Mouse (Mus musculus) cerebellum, postnatal 10 days (tissue): ENCODE data around the gene Bri3.
A peak's percentile ranks its signal among the peaks of the same experiment; 100 is the strongest.

Experiments
- DNase-seq, 2 experiments: peaks; one replicate each; pipeline ENCODE4 v3.0.0; 2021; ENCODE audit warnings: mixed read lengths in 2 of 2

Bri3 gene

DNA sequence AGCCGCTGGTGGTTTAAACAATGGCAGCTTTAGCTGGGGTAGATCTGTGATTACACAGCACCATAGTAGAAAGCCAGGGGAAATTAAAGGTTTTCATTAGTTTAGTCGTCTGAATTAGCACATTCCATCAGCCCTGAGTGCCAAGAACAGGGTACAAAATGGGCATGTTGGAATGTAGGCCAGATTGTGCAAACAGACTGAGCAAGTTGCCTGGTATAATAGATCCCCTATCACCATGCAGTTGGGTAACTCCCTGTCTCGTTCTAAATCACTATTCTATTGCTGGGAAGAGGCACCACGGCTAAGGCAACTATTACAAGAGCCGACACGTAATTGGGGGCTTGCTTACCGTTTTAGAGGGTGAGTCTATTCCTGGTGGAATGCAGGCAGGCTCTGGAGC is 9.5 kb upstream of the Bri3 start:
- no peak for DNase-seq

DNA sequence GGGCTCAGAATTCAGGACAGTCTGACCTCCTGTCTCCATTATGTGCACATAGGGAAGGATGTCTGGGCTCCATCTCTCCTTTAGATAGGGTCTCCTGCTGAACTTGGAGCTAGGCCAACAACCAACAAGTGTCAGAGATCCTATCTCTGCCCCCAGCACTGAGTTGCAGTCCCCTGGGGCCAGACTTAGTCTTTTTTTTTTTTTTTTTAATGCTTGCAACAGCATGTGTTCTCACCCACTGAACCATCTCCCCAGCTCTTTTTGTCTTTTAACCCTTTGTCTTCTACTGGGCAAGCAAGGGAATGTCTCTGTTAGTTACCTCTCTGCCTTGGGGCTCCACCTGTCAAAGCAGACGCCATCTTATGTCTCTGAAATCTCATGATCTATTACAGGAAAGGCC is 5.3 kb upstream of the Bri3 start:
- no peak for DNase-seq

DNA sequence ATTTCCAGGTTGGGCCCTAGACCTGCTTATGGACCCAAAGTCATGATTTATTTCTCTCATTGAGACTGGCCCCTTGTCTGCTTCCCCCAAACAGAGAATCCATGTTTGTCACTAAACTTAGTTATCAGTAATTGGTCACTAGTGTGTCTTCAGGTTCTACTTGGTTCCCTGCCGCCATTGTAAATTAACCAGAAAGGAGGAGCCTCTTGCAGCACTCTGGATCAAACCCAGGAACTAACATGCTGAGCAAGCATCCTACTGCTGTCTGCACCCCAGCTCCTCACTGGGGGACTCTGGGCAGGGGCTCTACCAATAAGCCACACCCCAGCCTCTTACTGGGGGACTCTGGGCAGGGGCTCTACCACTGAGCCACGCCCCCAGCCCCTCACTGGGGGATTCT is 1.4 kb downstream of the Bri3 start:
- DNase-seq: no peak

DNA sequence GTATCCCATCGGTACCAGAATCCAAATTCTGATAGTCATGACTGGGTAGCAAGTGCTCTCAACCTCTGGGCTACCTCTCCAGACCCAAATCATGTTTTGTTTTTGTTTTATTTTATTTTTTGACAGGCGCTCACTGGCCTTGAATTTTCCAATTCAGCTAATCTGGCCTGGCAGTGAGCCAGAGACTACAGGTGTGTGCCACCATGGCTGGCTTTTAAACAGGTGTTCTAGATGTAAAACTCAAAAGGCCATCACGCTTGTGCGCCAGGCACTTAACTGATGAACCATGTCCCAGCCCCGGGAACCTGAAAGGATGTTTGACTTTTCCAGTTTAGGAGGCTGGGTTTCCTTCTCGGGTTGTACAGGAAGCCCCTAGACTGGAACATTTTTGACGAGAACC is 2.4 kb downstream of the Bri3 start:
- no peak for DNase-seq

DNA sequence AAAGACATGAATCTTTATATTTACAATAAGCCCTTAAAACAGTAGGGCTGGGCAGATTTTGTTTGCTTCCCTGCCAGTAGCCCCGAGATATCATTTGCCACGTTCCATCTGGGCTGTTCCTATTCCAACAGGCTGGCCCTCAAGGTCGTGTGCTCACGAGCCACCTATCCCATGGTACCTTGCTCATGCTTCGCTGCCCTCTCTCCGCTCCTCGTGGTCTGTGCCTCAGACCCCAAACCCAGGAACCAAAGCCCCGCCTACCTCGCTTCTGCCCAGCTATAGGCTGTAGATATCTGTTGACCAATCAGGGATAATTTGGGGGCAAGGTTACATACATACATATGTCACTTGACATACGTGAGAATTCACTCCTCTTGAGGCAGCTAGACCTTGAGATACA is 3.1 kb downstream of the Bri3 start:
- DNase-seq: no peak

DNA sequence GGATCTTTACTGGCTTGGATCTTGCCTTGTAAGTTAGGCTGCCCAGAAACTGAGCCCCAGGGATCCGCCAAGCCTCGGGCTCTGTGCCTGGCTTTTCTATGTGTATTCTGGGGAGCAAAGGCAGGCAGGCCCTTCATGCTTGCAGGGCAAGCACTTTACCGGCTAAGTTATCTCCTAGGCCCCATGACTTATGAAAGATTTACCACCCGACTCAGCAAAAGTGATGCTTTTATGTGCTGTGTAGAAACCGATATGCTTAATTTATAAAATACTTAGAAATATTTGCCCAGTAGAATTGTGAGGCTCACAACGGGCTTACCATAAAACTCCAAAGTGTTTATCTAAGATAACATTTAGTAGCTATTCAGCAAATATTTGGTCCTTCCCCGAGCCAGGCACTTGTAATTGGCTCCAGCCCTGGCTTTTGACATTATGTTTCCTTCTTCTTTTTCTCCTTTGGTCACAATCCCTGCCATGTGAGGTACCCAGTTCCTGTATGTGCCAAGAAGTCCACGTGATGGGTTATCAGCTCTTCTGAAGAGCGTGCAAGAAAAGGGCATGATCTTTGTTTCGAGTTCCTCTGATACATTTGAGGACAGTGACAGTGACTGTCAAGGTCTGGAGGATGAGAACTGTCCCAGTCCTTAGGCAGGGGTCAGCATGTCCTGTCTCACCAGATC is 3.8 kb downstream of the Bri3 start:
- no peak for DNase-seq

DNA sequence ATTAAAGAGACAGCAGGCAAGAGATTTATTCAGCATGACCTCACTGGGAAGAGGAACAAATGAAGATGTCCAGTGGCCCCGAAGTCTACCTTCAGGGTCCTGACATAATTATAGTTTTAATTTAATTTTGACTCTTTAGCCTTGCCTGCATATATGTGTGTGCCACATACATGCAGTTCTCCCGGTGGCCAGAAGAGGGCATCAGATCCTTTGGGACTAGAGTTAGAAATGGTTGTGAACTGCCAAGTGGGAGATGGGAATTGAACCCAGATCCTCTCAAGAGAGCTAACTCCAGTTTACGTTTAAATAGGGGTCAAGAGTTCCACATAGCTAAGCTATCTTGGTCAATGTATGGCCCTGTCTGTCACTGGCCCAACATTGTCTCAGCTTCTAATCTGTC is 5.6 kb downstream of the Bri3 start:
- DNase-seq: no peak

DNA sequence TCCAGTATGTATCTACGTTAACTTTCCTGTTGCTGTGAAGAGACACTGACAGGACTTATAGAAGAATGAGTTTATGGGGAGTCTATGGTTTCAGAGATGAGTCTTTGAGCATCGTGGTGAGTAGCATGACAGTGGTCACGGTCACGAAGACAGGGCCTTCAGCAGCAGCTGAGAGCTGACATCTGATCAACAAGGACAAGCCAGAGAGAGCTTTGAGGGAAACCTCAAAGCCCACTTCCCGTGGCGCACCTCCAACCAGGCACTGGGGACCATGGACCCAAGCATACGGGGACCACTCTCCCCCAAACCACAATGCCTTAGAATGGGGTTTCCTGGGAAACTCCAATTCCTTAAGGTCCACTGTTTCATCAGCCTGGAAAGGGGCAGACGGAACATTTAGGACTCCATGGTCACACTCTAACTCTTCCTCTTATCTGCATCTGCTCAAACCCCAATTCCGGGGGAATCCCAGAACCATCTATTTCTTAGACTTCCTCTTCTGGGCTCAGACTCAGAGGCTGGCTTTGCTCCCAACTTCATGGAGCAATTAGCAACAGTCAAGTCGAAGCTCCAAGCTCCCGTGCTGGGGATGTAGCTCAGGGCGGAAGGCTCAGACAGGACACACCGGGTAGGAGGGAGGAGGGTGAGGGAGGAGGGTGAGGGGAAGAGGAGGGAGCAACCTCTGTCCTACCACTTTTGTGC is 7.8 kb downstream of the Bri3 start:
- DNase-seq: no peak

DNA sequence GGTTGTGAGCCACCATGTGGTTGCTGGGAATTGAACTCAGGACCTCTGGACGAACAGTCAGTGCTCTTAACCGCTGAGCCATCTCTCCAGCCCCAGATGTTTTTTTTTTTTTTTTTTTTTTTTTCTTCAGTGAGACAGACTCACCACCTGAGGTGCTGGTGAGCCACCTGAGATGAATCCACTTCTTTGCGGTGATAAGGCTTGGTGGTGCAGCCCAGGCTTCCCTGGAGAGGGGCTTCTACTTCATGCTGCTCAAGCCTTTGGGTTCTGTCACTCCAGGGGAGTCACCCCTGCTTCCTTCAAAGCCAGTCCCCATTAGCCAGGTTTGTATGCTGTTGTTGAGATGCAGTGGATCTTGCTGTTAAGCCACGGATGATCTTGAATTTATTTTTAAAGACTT is 9.0 kb downstream of the Bri3 start:
- DNase-seq: no peak

DNA sequence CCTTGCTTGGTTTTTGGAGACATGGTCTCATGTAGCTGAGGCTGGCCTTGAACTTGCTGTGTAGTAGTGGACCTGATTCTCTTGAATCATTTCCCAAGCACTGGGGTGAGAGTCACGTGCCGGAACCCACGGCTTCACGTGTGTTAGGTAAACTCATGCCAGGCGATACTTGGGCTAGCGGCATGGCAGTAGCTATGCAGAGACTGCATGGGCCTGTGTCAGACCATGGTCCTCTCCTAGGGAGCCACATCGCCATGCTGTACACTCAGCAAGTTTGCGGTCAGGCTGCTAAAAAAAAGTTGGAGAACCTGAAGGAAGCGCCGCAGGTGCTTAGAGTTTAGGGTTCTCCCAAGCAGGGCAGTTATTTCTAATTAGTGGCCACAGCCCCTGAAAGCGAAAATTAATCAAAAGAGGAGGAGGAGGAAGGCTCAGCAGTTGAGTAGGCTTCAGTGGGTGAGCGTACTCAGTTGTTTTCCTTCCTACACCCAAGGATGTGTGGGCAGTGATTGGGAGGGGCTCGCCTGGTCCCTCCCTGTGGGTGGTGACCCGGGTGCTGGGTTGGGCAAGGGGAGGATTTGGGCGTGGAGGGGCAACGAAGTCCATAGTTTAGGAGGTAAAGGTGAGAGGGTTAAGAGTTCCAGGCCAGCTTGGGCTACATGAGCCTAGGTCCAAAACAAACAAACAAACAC is 10.0 kb downstream of the Bri3 start:
- peak in 1 of 2 experiments; percentile 44 for DNase-seq

DNA sequence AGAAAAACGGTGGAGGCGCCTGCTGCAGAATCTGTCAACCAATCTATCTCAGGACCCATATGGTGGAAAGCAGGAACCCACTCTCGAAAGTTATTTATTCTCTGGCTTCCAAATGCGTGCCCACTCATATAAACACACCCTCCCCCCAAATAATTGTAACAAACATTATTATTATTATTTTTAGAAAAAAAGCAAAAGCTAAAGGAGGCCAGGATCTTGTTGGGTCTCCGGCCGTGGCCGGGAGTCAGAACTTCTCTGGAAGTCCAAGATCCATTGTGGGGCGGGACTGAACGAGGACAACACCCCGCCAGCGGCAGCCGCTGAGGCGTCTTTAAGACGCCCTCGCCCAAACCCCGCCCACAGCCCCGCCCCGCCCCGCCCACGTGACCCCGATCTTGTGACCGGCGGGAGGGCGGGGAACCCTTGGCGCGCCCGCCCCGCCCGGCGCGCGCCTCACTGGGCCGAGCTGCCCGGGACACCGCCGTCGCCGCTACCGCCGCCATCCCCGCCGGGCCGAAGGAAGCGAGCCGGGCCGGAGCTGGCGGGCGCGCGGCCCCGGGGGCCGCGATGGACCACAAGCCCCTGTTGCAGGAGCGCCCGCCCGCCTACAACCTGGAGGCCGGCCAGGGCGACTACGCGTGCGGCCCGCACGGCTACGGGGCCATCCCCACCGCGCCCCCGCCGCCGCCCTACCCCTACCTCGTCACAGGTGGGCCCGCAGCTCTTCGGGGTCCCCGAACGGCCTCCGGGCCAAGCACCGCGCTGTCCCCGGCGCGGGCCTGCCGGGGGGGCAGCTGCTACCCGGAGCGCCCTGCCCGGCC is 10.8 kb downstream of the Bri3 start:
- peak; percentile 90 to 91 for DNase-seq

DNA sequence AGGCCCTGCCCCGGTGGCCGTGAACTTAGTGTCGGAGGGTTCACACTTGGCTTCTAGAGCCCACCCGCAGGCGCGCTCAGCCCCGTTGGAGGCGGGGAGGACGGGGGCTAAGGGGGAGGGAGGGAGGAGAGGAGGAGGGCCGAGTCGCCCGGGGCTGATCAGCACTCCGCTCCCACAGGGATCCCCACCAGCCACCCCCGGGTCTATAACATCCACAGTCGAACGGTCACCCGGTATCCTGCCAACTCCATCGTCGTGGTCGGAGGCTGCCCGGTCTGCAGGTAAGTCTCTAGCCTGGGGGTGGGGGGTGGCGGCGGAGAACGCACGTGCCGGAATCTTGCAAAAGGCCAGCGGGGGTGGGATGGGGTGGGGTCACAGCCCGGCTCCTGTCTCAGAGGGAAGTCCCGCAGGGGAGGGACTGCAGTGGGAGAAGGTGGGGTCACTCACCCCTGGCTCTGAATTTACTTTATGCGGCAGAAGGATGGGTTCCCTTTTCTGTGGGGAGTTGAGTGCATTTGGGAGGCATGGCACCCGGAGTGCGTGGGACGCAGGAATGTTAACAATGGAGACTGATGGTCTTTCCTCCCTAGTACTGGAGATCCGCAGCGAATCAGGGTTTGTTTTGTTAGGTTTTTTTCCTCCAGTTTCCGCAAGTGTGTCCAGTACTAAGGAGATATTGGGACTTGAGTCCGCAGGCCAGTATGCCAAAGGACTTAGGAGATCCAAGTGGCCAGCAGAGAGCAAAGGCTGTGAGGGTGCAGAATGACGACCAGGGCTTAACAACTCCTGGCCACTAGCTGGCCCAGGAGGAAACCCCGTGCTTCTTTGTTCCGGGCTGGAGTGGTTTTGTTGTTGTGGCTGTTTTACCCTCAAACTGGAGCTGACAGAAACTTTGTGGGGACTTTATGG is 11.6 kb downstream of the Bri3 start:
- peak; percentile 64 to 67 for DNase-seq

DNA sequence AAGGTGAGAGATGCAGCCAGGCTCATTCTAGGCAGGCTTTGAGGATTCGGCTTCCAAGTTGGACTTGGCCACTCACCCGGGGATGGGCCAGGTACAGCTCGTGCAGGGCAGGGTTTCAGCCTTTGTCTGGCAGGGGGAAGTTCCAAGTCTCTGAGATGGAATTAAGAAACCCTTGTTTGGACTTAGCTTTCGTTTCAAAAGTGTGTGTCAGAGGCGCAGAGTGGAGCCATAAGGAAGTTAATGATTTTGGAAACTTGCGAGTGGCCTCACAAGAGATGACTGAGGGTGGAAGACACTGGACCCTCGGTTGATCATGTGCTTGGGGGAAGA is 12.3 kb downstream of the Bri3 start:
- DNase-seq: no peak

DNA sequence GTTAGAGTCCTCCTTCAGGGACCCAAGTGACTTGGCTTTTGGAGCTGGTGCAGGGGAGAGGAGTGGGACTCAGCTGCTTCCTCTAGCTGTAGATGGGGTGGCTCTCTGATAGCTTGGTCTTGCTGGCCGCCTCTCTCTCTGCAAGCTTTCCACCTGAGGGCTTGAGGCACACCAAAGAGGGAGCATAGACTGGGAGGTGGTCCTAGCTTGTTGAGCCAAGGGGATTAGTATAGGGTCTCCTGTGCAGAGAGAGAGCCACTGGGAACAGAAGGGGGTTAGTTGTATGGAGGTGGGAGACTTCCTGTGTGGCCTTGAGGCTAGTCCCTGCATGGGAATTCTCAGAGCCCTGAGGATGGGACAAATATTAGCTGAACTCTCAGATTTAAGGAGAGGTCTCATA is 12.7 kb downstream of the Bri3 start:
- DNase-seq: no peak

DNA sequence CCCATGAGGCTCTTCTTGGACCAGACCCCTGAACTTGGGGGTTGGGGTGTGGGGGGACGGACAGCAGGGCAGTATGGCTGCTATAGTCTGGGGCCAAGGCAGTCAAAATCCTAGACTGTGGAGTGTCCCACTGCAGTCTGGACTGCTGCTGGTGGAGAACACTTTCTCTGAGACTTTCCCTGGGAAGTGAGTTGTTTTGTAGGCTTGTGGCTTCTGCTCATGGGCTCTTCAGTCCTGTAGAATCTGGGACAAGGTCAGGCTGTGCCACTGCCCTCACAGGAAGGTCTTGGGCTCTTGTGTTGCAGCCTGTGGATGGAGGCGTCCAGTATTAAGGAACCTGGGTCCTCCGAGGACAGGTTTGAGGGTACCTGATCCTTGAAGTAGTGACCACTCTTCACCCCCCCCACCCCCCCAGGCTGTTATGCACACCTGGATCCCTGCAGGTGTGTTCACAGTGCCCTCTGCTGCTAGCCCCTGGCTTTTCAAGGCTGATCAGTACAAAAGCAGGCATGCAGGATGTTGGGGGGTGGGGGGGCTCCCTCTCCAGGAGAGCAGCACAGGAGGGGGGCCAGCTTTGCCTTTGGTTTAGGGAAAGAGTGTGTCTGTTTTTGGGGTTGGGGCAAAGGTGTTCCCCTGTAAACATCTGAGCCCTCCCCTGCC is 13.3 kb downstream of the Bri3 start:
- DNase-seq: no peak

DNA sequence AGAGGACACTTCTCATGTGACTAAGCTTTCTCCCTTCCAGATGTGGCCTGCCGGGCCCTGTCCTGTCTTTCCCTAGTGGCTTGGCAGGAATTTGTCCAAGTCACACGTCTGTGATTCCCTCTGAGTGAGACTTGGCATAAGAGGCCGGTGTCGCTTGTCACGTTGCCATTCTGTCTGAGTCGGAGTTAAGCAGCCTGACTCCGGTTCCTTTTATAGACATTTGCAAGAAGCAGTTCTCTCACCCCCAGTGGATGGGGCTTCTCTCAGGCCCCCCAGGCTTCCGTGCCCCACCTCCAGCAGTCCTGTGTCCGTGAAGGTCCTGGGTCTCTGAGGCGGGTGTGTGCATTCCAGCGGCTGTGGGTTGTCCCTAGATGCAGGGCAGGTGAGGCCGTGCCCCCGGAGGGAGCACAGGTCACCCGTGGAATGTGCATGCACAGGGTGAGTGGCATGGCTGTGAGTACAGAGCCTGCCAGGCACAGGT is 13.9 kb downstream of the Bri3 start:
- peak; percentile 68 to 70 for DNase-seq

DNA sequence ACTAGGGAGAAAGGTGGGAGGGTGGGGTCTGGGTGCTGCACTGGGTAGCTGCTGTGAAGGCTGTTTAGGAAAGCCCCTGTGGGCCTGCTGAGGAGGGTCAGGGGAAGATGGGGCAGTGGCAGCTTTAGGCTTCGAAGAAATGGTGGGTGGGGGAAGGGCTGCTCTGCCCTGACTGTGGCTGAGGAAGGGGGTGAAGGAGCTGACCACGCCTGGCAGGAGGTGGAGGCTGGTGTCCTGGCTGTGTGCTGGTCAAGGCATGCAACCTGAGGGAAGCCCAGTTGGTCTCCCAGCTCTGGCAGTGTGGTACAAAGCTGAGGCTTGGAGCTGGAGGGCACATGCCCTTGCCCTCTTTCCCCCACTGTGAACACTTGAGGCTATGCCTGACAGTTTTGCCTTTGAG is 14.4 kb downstream of the Bri3 start:
- DNase-seq: no peak

DNA sequence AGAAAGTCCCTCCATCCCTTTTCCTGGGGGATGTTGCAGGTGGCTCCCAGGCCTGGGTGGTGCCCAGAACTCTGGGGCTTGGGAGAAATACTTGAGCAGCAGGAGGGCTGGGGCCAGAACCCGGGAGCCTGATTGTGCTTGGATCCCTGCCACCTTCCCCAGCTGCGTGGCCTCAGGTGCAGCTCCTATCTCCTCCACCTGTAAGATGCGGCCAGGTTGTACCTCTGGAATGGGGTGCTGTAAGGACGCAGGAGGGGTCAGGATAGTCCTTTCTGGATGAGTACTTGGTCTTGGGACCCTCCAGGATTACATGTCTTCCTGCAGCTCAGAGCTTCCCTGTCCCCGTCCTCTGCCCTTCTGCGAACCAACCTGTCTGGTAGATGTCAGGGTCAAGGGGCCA is 15.0 kb downstream of the Bri3 start:
- no peak for DNase-seq

DNA sequence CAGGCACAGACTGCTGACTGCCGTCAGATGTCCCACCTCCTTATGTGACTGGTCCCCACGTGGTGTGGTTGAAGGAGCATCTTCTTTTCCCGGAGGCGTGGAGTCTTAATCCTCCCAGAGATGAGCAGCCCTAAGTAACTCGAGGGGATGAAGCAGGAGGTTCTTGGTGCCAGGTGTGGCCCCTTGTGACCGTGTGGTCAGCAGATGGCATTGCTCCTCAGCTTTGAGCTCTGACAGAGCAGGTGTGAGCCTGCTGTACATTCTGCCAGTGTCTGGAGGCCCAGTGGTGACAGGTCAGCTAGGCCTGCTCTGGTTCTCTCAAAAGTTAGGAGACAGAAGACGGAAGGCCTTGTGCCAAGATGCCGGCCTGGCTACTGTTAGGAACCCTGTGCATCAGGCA is 16.2 kb downstream of the Bri3 start:
- no peak for DNase-seq

DNA sequence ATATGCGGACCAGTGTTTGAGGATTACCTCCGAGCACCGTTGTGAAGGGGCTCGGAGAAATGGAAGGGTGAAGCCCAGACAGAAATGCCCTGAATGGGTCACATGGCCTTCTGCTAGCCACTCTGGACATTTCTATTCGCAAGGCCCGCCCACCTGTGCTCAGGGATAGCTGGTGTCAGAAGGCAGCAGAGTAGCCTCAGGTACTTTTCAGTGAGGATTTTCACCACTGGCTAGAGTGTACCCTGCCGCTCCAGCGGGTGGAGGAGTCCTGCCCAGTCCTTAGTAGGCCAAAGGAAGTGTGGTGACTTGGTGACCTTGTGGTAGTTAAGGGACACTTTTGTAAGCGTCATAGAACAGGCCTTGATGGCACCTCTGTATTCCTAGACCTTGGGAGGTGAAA is 17.1 kb downstream of the Bri3 start:
- no peak for DNase-seq

DNA sequence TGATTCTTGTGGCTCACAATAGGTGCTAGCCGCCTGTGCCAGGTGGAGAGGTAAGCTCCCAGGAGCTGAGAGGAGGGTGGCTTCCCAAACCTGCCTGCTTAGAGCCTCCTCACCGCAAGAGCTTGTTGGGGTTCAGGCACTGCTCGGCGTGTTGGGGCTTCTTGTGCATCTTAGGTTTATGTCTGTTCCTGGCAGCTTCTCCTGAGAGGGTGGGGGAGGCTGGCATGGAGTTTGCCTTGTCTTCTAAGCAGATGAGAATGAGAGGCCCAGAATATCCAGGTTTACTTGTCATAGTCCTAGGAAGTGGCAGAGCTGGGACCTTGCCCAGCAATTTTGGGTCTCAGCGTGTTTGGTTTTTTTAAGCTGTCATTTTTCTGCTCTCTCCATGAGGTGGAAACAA is 17.6 kb downstream of the Bri3 start:
- no peak for DNase-seq

DNA sequence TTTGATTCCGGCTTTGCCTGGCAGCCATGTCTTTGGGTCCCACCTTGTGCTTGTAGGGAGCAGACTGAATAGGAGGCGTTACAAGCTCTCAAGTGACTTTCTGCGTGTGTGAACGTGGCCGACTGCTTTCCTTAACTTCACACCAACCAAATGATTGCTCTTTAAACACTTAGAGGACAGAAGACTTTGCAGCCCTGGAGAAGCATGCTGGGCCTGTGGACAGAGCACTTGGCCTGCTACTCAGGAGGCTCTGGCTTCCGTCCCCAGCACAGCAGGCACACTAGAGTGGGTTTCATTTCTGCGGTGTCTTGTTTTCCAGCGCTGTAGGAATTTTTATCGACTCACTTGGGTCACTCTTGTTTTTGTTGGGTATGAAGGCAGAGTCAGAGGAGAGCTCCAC is 18.8 kb downstream of the Bri3 start:
- DNase-seq: no peak
